Mouse (Mus musculus) midbrain, embryonic 12.5 days (tissue): ENCODE measurements around the gene Cldn3. TPM values are rescaled to one million over a fixed set of nuclear protein-coding genes. Genes with fewer than 3 reads are reported as not detected.
"Not testable (repeated sequence)": the region's sequence is repeated elsewhere in the genome, so short reads cannot be mapped to it uniquely, and the experiment has no call there.

Experiments used
- ATAC-seq: fragments of 200-750 bp; cut with Nextera tagmentation; 2 replicates; pipeline ENCODE4 v1.8.0; 2017; ENCODE audit warnings: low read depth, moderate TSS enrichment, moderate library complexity; ENCODE audit not compliant: low FRiP score
- H3K27ac ChIP-seq: fragments of 300-500 bp; sonication (generic); replicated peaks from 2 replicates; pipeline ENCODE4 v1.5.1; 2016; ENCODE audit warnings: mild to moderate bottlenecking
- H3K27me3 ChIP-seq: fragments of 300-500 bp; sonication (generic); 2 replicates; pipeline ENCODE4 v1.6.1; 2016; ENCODE audit warnings: mild to moderate bottlenecking
- H3K36me3 ChIP-seq: fragments of 300-500 bp; sonication (generic); 2 replicates; pipeline ENCODE4 v1.6.1; 2016
- H3K4me1 ChIP-seq: fragments of 300-500 bp; sonication (generic); 2 replicates; pipeline ENCODE4 v1.6.1; 2016
- H3K4me2 ChIP-seq: fragments of 300-500 bp; sonication (generic); replicated peaks from 2 replicates; pipeline ENCODE4 v1.6.1; 2016; ENCODE audit warnings: mild to moderate bottlenecking, moderate library complexity
- H3K4me3 ChIP-seq: fragments of 300-500 bp; sonication (generic); 2 replicates; pipeline ENCODE4 v1.5.1; 2016; ENCODE audit warnings: mild to moderate bottlenecking
- H3K9ac ChIP-seq: fragments of 300-500 bp; sonication (generic); replicated peaks from 2 replicates; pipeline ENCODE4 v1.6.1; 2016; ENCODE audit warnings: mild to moderate bottlenecking, moderate library complexity
- H3K9me3 ChIP-seq: fragments of 300-500 bp; sonication (generic); 2 replicates; pipeline ENCODE4 v1.6.1; 2016; ENCODE audit warnings: mild to moderate bottlenecking
- WGBS: fragments of 180-500 bp; shearing (Covaris S2); methylation state at CpG from one replicate; pipeline ENCODE4 v1.1.7; 2016; 5-methylcytosine and 5-hydroxymethylcytosine counted together
- polyA plus RNA-seq: library from polyadenylated mRNA; unstranded; fragments of >200 nt; fragmentation: Nextera tagmentation; extraction: Ambion mirVana; gene quantifications from 2 replicates; pipeline ENCODE4 v1.2.1, GENCODE M21; 2016

Cldn3 gene
- polyA plus RNA-seq, 1 experiment from 2014 or later = 2.8 TPM

DNA sequence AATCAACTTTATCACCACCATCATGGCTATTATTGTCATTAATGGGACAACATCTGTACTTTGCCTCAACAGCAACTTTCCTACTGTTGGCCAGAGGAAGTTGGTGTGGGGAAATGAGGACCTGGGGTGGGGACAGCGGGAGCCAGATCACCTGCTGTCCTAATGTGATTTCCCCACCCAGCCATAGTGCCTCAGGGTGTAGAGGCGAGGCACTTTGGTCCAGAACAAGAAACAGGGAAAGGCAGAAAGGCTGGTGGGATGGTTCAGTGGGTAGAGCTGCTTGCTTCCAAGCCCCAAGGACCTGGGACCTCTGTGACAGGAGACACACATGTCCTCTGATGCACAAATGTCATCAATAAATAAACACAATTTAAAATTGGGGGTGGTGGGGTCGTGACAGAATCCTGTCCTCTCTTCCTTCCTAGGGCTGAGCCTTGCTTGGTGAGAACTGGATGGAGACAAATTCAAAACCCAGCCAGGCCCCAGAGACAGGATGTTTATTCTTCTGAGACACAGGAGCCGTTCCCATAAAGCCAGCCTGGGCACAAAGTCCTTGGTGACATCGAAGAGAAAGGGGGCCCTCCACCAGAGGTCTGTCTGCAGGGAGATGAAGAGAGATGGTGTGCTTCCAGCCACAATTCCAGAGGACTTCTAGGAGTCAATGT lies 38.5 kb upstream of the Cldn3 start:
- Histone ChIP-seq H3K4me1 (peaks cover 10% of the 10 kb centered on the region; the same call in 1 of the 2 replicates), H3K36me3 (no peaks in the 10 kb centered on the region), H3K27me3 (peaks cover 56% of the 10 kb centered on the region), H3K9ac (no peak overlapping the region), H3K9me3 (no peaks in the 10 kb centered on the region), H3K4me2 (no peak overlapping the region), H3K27ac (no peak overlapping the region), H3K4me3 (no peak overlapping the region)
- ATAC-seq = no peak
- 70% methylated on average over 5 of the region's 5 CpGs for WGBS

DNA sequence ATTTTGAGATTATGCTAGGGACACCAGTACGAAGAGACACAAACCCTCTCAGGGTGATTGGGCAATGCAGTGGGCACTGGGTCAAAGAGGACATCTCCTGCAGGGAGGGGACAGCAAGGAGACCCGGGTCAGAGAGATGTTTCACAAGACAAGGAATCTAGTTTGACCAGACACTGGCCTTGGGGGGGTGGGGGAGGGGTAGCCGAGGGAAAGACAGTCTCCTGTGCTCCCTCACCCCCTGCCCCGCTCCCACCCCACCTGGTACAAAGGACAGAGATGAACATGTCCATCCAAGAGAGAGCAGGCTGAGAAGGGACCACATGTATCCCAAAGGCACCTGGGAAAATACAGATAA lies 38.0 kb upstream of the Cldn3 start:
- ATAC-seq = no peak
- H3K36me3 ChIP-seq = no peaks in the 10 kb centered on the region
- H3K4me2 ChIP-seq = no peak overlapping the region
- H3K9ac ChIP-seq = no peak overlapping the region
- peaks cover 56% of the 10 kb centered on the region for H3K27me3 ChIP-seq
- H3K27ac ChIP-seq = no peak overlapping the region
- H3K4me1 ChIP-seq = peaks cover 10% of the 10 kb centered on the region; the same call in 1 of the 2 replicates
- H3K9me3 ChIP-seq = no peaks in the 10 kb centered on the region
- WGBS = 73% methylated on average over 4 of the region's 4 CpGs
- no peak overlapping the region for H3K4me3 ChIP-seq

DNA sequence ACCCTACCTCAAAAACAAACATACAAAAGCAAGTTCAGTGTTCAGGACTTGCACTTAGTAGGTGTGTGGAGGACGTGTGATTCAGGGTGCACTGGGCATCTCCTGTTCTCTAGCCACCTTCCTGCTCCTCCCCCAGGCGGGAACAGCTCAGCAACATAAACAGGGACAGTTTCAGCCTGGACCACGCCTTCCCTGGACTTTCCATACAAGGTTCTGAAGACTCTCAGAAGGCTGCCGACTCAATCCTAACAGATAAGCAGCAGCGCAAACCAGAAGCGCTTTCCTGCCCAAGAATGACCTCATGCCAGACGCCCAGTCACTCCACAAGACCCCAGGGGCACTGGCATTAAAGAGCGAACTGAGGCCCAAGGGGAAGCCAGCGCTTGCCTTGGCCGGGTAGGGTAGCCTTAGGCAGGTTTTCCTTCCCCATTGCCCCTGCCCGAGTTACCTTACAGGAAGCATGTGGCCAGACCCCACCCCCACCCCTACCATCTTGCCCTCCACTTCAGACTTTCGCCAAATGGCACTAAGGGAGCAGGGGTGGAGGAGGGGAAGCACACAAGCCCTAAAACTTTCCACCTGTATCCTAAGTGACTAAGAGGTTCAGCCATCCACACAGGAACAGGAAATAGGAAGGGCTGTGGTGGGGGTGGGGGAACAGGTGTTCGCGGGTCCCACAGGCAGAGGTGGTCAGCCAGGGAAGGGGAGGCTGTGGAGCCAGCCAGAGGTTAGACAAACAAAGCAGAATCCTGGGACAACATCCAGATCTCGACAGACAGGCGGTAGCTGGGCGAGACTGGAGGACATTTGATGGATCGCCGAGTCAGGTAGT lies 34.7 kb upstream of the Cldn3 start:
- Histone ChIP-seq H3K9ac (no peak overlapping the region), H3K4me3 (no peak overlapping the region), H3K36me3 (no peaks in the 10 kb centered on the region), H3K27ac (no peak overlapping the region), H3K9me3 (no peaks in the 10 kb centered on the region), H3K4me2 (no peak overlapping the region), H3K4me1 (peaks cover 9% of the 10 kb centered on the region; the same call in 1 of the 2 replicates), H3K27me3 (peaks cover 26% of the 10 kb centered on the region)
- ATAC-seq = no peak
- 55% methylated on average over 19 of the region's 19 CpGs for WGBS

DNA sequence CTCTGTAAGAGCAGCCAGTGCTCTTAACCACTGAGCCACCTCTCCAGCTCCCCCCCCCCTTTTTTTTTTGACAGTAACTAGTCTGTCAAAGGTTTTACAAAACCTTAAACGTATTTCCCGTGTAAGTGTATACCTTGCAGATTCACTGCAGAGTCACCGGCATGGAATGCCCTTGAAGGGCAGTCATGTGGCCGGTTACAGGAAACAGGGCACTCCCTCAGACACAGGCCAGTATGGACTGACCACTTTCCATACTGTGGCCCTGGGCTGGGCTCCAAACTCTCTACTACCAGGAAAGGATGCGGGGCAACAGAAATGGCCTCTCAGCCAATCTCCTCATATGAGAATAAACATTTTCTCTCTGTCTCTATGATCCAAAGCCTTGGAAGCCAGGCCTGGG lies 30.5 kb upstream of the Cldn3 start:
- Histone ChIP-seq H3K36me3 (no peaks in the 10 kb centered on the region), H3K4me2 (no peak overlapping the region)
- WGBS = 86% methylated on average over 5 of the region's 5 CpGs

DNA sequence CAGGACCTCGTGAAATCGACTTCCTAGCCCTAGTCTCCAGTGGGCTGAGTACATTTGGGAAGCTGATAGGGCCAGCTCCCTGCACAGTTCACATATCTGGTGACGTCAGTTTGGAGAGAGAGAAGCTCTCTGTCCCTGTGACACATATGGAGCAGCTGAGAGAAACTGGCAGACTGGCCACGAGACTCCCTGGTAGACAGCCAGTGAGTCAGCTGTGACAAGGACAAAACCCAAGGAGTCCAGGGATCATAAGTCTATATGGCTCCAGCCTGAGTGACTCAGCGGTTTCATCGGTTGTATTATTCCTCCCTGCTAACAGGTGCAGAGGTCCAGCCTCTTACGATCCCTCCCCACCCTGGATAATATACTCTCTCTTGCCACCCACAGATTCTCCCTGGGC lies 26.9 kb upstream of the Cldn3 start:
- Histone ChIP-seq H3K27me3 (no peaks in the 10 kb centered on the region), H3K4me2 (no peak overlapping the region), H3K4me1 (no peaks in the 10 kb centered on the region; the same call in 1 of the 2 replicates), H3K36me3 (no peaks in the 10 kb centered on the region), H3K4me3 (no peak overlapping the region), H3K27ac (no peak overlapping the region), H3K9ac (no peak overlapping the region), H3K9me3 (no peaks in the 10 kb centered on the region)
- 79% methylated on average over 7 of the region's 7 CpGs for WGBS
- ATAC-seq = no peak

More for the DNA sequence above, 30.5 kb upstream of the Cldn3 start:
- Histone ChIP-seq H3K27me3 (0 out of 2 replicates have a peak, but pooled peaks cover 7% of the 10 kb centered on the region), H3K4me3 (no peak overlapping the region), H3K4me1 (no peaks in the 10 kb centered on the region), H3K27ac (no peak overlapping the region), H3K9ac (no peak overlapping the region), H3K9me3 (no peaks in the 10 kb centered on the region)
- no peak for ATAC-seq

DNA sequence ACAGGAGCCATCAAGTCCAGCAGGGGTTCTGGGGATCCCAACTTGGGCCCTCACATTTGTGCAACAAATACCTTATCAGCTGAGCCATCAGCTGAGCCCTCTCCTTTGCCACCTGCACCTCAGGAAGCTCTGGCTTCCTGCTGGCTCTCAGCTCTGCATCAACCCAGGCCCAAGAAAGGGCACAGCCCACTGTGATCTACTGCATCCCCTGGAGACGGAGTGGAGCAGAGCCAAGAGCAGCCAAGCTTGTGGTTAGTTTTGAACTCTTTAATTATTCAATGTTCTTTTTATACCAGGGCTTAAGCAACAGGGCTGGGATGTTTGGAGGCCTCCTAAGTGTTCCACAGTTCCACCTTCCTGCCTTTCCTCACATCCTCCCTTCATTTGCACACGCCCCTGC lies 25.6 kb upstream of the Cldn3 start:
- H3K4me3 ChIP-seq = no peak overlapping the region
- 82% methylated on average over 2 of the region's 2 CpGs for WGBS
- H3K9ac ChIP-seq = no peak overlapping the region
- no peak for ATAC-seq
- no peaks in the 10 kb centered on the region; the same call in 1 of the 2 replicates for H3K4me1 ChIP-seq
- H3K4me2 ChIP-seq = no peak overlapping the region
- no peaks in the 10 kb centered on the region for H3K9me3 ChIP-seq
- no peaks in the 10 kb centered on the region for H3K36me3 ChIP-seq
- H3K27ac ChIP-seq = no peak overlapping the region
- H3K27me3 ChIP-seq = no peaks in the 10 kb centered on the region

DNA sequence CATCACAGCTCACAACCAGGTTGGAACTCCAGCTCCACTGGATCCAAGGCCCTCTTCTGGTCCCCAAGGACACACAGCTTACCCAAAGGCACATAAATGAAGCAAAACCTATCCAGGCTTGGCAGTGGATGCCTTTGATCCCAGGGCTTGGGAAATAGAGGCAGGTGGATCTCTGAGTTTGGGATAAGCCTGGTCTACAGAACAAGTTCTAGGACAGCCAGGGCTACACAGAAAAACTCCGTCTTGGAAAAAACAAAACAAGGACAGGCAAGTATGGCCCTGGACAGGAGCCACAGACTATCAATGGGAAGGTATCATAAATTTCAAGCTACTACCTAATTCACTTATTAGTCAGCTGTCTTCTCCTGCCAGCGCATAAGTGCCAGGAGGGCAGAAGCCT lies 24.5 kb upstream of the Cldn3 start:
- Histone ChIP-seq H3K27me3 (peaks cover 9% of the 10 kb centered on the region), H3K36me3 (no peaks in the 10 kb centered on the region), H3K9ac (no peak overlapping the region), H3K4me3 (no peak overlapping the region), H3K27ac (no peak overlapping the region), H3K4me2 (no peak overlapping the region), H3K9me3 (no peaks in the 10 kb centered on the region), H3K4me1 (peaks cover 6% of the 10 kb centered on the region)
- ATAC-seq = no peak
- WGBS = 82% methylated on average over 2 of the region's 2 CpGs

DNA sequence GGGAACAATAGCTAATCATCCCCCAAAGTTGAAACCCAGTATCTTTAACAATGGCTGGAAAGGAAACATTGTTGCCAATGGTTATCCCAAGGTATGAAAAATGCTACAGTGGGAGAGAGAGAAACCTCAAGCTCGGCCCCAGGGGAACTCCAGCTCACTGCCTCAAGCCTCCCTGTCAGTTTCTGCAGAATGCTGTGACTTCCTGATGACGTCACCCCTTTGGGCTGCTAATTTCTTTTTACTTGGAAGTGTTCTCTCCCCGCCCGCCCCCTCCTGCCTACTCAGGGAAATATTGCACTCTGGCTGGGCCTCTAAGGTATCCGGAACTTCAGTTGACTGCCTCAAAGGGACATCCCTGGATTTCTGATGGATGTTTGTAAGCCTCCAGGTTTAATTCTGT lies 22.5 kb upstream of the Cldn3 start:
- Histone ChIP-seq H3K9ac (no peak overlapping the region), H3K36me3 (no peaks in the 10 kb centered on the region), H3K4me3 (no peak overlapping the region), H3K4me1 (peaks cover 6% of the 10 kb centered on the region), H3K9me3 (no peaks in the 10 kb centered on the region), H3K27ac (no peak overlapping the region), H3K27me3 (peaks cover 19% of the 10 kb centered on the region), H3K4me2 (no peak overlapping the region)
- 53% methylated on average over 5 of the region's 5 CpGs for whole genome bisulfite sequencing
- ATAC-seq = no peak

DNA sequence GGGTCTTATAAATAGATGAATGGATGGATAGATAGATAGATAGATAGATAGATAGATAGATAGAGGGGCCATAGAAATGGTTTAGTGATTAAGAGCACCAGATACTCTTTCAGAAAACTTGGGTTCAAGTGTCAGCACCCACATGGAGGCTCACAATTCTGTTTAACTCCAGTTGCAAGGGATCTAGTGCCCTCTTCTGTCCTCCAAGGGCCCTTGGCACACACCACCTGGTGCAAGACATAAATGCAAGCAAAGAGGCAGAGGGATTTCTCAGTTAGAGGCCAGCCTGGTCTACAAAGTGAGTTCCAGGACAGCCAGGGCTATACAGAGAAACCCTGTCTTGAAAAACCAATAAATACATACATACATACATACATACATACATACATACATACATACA lies 21.4 kb upstream of the Cldn3 start:
- not testable (repeated sequence) for H3K4me2 ChIP-seq, H3K9me3 ChIP-seq, H3K4me1 ChIP-seq, H3K4me3 ChIP-seq, ATAC-seq, H3K27ac ChIP-seq, H3K9ac ChIP-seq, H3K36me3 ChIP-seq
- peaks cover 19% of the 10 kb centered on the region for H3K27me3 ChIP-seq

DNA sequence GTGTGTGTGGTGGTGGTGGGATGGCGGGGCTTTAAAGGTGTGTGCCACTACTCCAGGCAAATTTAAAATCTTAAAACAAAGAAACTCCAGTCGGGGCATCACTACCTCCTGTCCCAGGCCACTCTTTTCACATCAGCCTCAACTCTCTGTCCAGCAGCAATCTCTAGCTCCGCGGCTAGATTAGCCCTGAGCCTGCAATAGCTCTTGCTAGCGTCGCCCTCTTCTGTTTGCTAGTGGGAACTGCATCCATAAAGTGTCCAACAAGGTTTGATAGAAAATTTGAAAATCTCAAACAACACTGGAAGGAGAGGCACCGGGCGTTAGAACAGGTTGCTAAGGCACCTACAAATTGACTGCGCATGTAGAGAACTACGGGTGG lies 20.6 kb upstream of the Cldn3 start:
- Histone ChIP-seq H3K4me3 (peak overlapping the region; percentile 6; the same call in 1 of the 2 replicates), H3K4me1 (peaks cover 6% of the 10 kb centered on the region), H3K9ac (no peak overlapping the region), H3K9me3 (no peaks in the 10 kb centered on the region), H3K36me3 (no peaks in the 10 kb centered on the region), H3K27ac (no peak overlapping the region), H3K4me2 (peak overlapping the region; percentile 40), H3K27me3 (peaks cover 19% of the 10 kb centered on the region)
- ATAC-seq = no peak
- WGBS = 4% methylated on average over 10 of the region's 10 CpGs

DNA sequence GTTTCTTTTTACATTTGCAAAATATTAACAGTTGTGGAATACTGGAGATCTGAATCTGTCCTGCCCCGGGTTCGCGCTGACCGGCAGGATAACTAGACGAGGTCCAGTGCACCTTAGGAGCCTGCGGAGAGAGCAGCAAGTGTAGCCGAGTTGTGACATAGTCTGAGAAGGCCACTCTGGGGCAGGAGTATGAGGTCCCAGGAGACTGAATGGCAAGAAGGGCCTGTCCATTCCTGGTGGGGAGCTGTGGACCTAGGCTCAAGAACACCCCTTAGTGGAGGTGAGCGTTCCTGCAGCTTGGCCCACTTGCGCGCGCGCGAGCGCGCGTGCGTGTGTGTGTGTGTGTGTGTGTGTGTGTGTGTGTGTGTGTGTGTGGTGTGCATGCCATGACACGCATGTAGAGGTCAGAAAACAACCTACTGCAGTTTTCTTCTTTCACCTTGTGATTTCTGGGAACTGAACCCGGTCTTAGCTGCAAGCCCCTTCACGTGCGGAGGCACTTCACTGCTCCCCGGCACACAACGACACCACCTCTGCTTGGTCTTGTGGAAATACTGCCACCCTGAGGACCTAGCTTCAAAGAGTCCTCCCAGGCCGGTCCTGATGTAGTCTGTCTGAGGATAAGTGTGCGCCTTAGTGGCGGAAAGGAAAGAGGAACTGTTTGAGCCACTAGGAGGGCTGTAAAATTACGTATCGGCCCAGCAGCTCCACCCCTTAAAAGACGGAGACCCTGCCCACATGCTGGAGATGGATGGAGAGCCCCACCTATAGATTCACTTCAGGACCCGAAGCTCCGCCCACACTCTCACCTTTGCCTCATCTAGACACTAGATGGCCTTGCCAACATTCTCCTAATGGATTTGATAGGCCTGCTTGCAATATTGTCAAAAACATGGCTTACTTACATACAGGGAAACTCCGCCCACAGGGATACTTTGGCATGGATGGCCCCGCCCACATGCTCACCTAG lies 19.9 kb upstream of the Cldn3 start:
- Histone ChIP-seq H3K9ac (no peak overlapping the region), H3K27me3 (peaks cover 19% of the 10 kb centered on the region), H3K9me3 (no peaks in the 10 kb centered on the region), H3K4me3 (peak overlapping the region; percentile 6), H3K4me1 (peaks cover 6% of the 10 kb centered on the region), H3K27ac (no peak overlapping the region), H3K4me2 (peak overlapping the region; percentile 40), H3K36me3 (no peaks in the 10 kb centered on the region)
- ATAC-seq = no peak
- 4% methylated on average over 33 of the region's 33 CpGs for WGBS
